Mouse (Mus musculus) C2C12 (cell line): ENCODE measurements at regions not wholly inside any gene's neighbourhood (a gene's known extent, or its start where the extent isn't known, plus 50 kb on each side); places are given as distances from the start of the nearest gene placed in this dataset.

Experiments
- H3K27me3 ChIP-seq: one replicate; pipeline ENCODE4 v1.6.1; 2011; ENCODE audit not compliant: control insufficient read depth, insufficient read depth, insufficient read length
- H3K36me3 ChIP-seq: one replicate; pipeline ENCODE4 v1.6.1; 2011; ENCODE audit not compliant: control insufficient read depth, insufficient read depth
- H3K4me3 ChIP-seq: one replicate; pipeline ENCODE4 v1.5.1; 2011; ENCODE audit warnings: mild to moderate bottlenecking, control low read depth; ENCODE audit not compliant: poor library complexity, insufficient read depth, severe bottlenecking
- H3K79me2 ChIP-seq: one replicate; pipeline ENCODE4 v1.6.1; 2011; ENCODE audit not compliant: control insufficient read depth, insufficient read depth
- H3K79me3 ChIP-seq: one replicate; pipeline ENCODE4 v1.6.1; 2011; ENCODE audit warnings: low read depth, control low read depth
- H3ac ChIP-seq: one replicate; pipeline ENCODE3; 2011; ENCODE audit warnings: low read depth; ENCODE audit not compliant: control insufficient read depth, insufficient read length
- CEBPB ChIP-seq: IDR thresholded peaks from one replicate; pipeline ENCODE4 v1.6.1; 2011; ENCODE audit warnings: low read depth, mild to moderate bottlenecking, control low read depth, moderate library complexity
- CTCF ChIP-seq: IDR thresholded peaks from one replicate; pipeline ENCODE4 v1.5.1; 2011; ENCODE audit not compliant: control insufficient read depth, insufficient read depth, insufficient read length
- FOSL1 ChIP-seq: IDR thresholded peaks from one replicate; pipeline ENCODE4 v1.8.0; 2011; ENCODE audit warnings: mild to moderate bottlenecking, low read length; ENCODE audit not compliant: poor library complexity, insufficient read depth, severe bottlenecking
- MAX ChIP-seq: IDR thresholded peaks from one replicate; pipeline ENCODE4 v1.6.1; 2011; ENCODE audit warnings: mild to moderate bottlenecking, control low read depth
- MYOD1 ChIP-seq: IDR thresholded peaks from one replicate; pipeline ENCODE4 v1.6.1; 2011; ENCODE audit warnings: low read depth; ENCODE audit not compliant: control insufficient read depth, insufficient read length
- MYOG ChIP-seq: IDR thresholded peaks from one replicate; pipeline ENCODE4 v1.6.1; 2011; ENCODE audit not compliant: control insufficient read depth, insufficient read length; ENCODE audit errors: extremely low read depth
- USF1 ChIP-seq: IDR thresholded peaks from one replicate; pipeline ENCODE4 v1.6.1; 2011; ENCODE audit warnings: low read depth, mild to moderate bottlenecking, control low read depth, moderate library complexity

GRCm38 (mm10) chr1:127001700-127002099 lies 171.1 kb upstream of the Nckap5 start:
- Histone ChIP-seq H3K79me3 (no peaks in the 10 kb centered on the region), H3K36me3 (no peaks in the 10 kb centered on the region), H3K79me2 (no peaks in the 10 kb centered on the region), H3K4me3 (no peak overlapping the region), H3K27me3 (no peaks in the 10 kb centered on the region), H3ac (no peak overlapping the region)
- TF ChIP-seq MAX (no peak), CTCF (no peak), USF1 (no peak), MYOD1 (no peak), FOSL1 (no peak), MYOG (no peak), CEBPB (no peak)

GRCm38 (mm10) chr1:126993061-126993640 lies 162.6 kb upstream of the Nckap5 start:
- no peak overlapping the region for H3K4me3 ChIP-seq
- no peaks in the 10 kb centered on the region for H3K27me3 ChIP-seq
- H3ac ChIP-seq: no peak overlapping the region
- no peak for TF ChIP-seq CEBPB
- TF ChIP-seq CTCF: no peak
- no peak for TF ChIP-seq FOSL1
- no peak for TF ChIP-seq MAX
- no peak for TF ChIP-seq MYOD1
- no peak for TF ChIP-seq USF1
- TF ChIP-seq MYOG: no peak
- H3K79me3 ChIP-seq: no peaks in the 10 kb centered on the region
- no peaks in the 10 kb centered on the region for H3K36me3 ChIP-seq
- no peaks in the 10 kb centered on the region for H3K79me2 ChIP-seq

GRCm38 (mm10) chr1:126992441-126992840 lies 161.8 kb upstream of the Nckap5 start:
- Histone ChIP-seq H3K27me3 (no peaks in the 10 kb centered on the region), H3K79me2 (no peaks in the 10 kb centered on the region), H3K79me3 (no peaks in the 10 kb centered on the region), H3K36me3 (no peaks in the 10 kb centered on the region), H3K4me3 (no peak overlapping the region), H3ac (no peak overlapping the region)
- TF ChIP-seq MAX: no peak
- no peak for TF ChIP-seq CEBPB
- TF ChIP-seq USF1: no peak
- TF ChIP-seq FOSL1: no peak
- no peak for TF ChIP-seq MYOG
- TF ChIP-seq CTCF: no peak
- no peak for TF ChIP-seq MYOD1

GRCm38 (mm10) chr1:126982805-126983204 lies 152.2 kb upstream of the Nckap5 start:
- no peaks in the 10 kb centered on the region for H3K79me2 ChIP-seq
- TF ChIP-seq FOSL1 (no peak), USF1 (no peak), MYOG (no peak), CEBPB (no peak), MYOD1 (no peak), MAX (no peak), CTCF (no peak)
- no peak overlapping the region for H3K4me3 ChIP-seq
- no peaks in the 10 kb centered on the region for H3K36me3 ChIP-seq
- H3ac ChIP-seq: no peak overlapping the region
- H3K79me3 ChIP-seq: no peaks in the 10 kb centered on the region
- H3K27me3 ChIP-seq: no peaks in the 10 kb centered on the region

DNA sequence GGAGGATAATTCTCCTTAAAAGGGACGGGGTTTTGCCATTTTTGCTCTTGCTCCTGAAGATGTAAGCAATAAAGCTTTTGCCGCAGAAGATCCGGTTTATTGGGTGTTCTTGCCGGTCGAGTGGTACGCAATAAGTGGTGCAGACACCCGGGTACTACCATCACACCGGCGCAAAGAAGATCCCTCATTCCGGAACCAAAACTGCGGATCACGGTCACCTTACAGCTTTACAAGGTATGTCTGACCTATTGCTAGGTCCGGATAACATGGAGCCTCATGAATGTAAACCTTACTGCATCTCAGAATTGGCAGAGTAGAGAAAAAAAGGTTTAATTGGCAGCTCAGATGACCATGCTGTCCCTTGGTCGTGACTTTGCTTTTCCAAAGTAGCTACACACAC lies 149.7 kb upstream of the Nckap5 start:
- H3K27me3 ChIP-seq: no peaks in the 10 kb centered on the region
- no peak overlapping the region for H3K4me3 ChIP-seq
- no peak overlapping the region for H3ac ChIP-seq
- no peaks in the 10 kb centered on the region for H3K36me3 ChIP-seq
- H3K79me3 ChIP-seq: no peaks in the 10 kb centered on the region
- TF ChIP-seq CTCF: no peak
- no peak for TF ChIP-seq MAX
- no peak for TF ChIP-seq CEBPB
- TF ChIP-seq USF1: no peak
- TF ChIP-seq MYOG: no peak
- no peak for TF ChIP-seq FOSL1
- no peak for TF ChIP-seq MYOD1
- H3K79me2 ChIP-seq: no peaks in the 10 kb centered on the region
